Mouse (Mus musculus): ENCODE data around the gene Kcnmb3. TPM values are rescaled to one million over a fixed set of nuclear protein-coding genes. Genes with fewer than 3 reads are reported as not detected.

The Kcnmb3 gene
- total and polyA plus RNA-seq, 3 experiments = not detected

GRCm38 (mm10) chr3:32508666-32509324 is 16.8 kb upstream of the Kcnmb3 start:
- Histone ChIP-seq H3K79me2 (ENCODE audit: control insufficient read depth, insufficient read depth, low read length, poor library complexity) (peaks cover 23% of the 10 kb centered on the region), H3K9ac (ENCODE audit: control insufficient read depth, low read depth, low read length, poor library complexity, severe bottlenecking) (peak overlapping the region; percentile 86)
- TF ChIP-seq CHD1 (IDR thresholded peaks at IDR 0.05; ENCODE audit: low read depth, low read length) (no peak), ELF1 (IDR thresholded peaks at IDR 0.05; ENCODE audit: low read depth, low read length) (no peak), ZC3H11A (IDR thresholded peaks at IDR 0.05; ENCODE audit: low read depth, low read length) (peak; percentile 90), KAT2A (conservative IDR thresholded peaks at IDR 0.05; ENCODE audit: low read depth, low read length) (no peak), GABPA (IDR thresholded peaks at IDR 0.05; ENCODE audit: low read depth, low read length) (no peak), NRF1 (IDR thresholded peaks at IDR 0.05; ENCODE audit: insufficient read depth, low read depth, low read length, poor library complexity, severe bottlenecking) (no peak), BHLHE40 (IDR thresholded peaks at IDR 0.05; ENCODE audit: borderline replicate concordance, low read depth, low read length) (no peak), JUND (IDR thresholded peaks at IDR 0.05; ENCODE audit: low read depth, low read length) (no peak), SMC3 (IDR thresholded peaks at IDR 0.05; ENCODE audit: low read depth, low read length) (peak; percentile 96), TCF12 (IDR thresholded peaks at IDR 0.05; ENCODE audit: low read depth, low read length) (no peak), MAZ (IDR thresholded peaks at IDR 0.05; ENCODE audit: low read depth, low read length) (peak; percentile 28; the same call in 1 of the 2 replicates), RAD21 (IDR thresholded peaks at IDR 0.05; ENCODE audit: low read depth, low read length) (peak; percentile 98), RCOR1 (IDR thresholded peaks at IDR 0.05; ENCODE audit: low read depth, low read length) (no peak), NELFE (IDR thresholded peaks at IDR 0.05; ENCODE audit: low read depth, low read length) (no peak), GATA1 (IDR thresholded peaks at IDR 0.05; ENCODE audit: low read depth, low read length) (no peak), TAL1 (IDR thresholded peaks at IDR 0.05; ENCODE audit: low read length) (no peak), CHD2 (IDR thresholded peaks at IDR 0.05; ENCODE audit: low read length) (no peak), ZKSCAN1 (IDR thresholded peaks at IDR 0.05; ENCODE audit: low read depth, low read length) (no peak), ETS1 (IDR thresholded peaks at IDR 0.05; ENCODE audit: low read depth, low read length) (peak; percentile 78), MXI1 (IDR thresholded peaks at IDR 0.05; ENCODE audit: low read depth, low read length) (peak; percentile 69), POLR2AphosphoS2 (IDR thresholded peaks at IDR 0.05; ENCODE audit: low read length) (no peak), CTCF (IDR thresholded peaks at IDR 0.05 in 2 of 3, conservative IDR thresholded peaks at IDR 0.05 in 1 of 3; ENCODE audit: control insufficient read depth in 1 of 3, insufficient read depth in 1 of 3, low read depth in 2 of 3, low read length in 3 of 3, poor library complexity in 1 of 3, severe bottlenecking in 1 of 3) (peak; percentile 68 to 93 (median 82)), E2F4 (IDR thresholded peaks at IDR 0.05; ENCODE audit: borderline replicate concordance, low read depth, low read length) (no peak), MYC (IDR thresholded peaks at IDR 0.05; ENCODE audit: low read depth, low read length) (no peak), MYB (IDR thresholded peaks at IDR 0.05; ENCODE audit: low read depth, low read length) (no peak), UBTF (IDR thresholded peaks at IDR 0.05; ENCODE audit: borderline replicate concordance, insufficient read depth, low read depth, low read length) (no peak), POLR2AphosphoS5 (IDR thresholded peaks at IDR 0.05; ENCODE audit: borderline replicate concordance, low read depth, low read length) (no peak), POLR2A (IDR thresholded peaks at IDR 0.05; ENCODE audit: control insufficient read depth in 1 of 2, insufficient read depth in 1 of 2, low read depth in 1 of 2, low read length in 2 of 2, poor library complexity in 1 of 2) (no peak), EP300 (IDR thresholded peaks at IDR 0.05; ENCODE audit: low read depth in 1 of 2, low read length in 2 of 2) (no peak), MEF2A (IDR thresholded peaks at IDR 0.05; ENCODE audit: extremely low read depth, insufficient replicate concordance, low read depth, low read length, poor library complexity, severe bottlenecking) (no peak), SIN3A (IDR thresholded peaks at IDR 0.05; ENCODE audit: low read length) (peak; percentile 63; the same call in 1 of the 2 replicates), MAFK (IDR thresholded peaks at IDR 0.05; ENCODE audit: borderline replicate concordance, low read depth, low read length) (no peak), ZMIZ1 (IDR thresholded peaks at IDR 0.05; ENCODE audit: low read depth, low read length) (no peak), HCFC1 (IDR thresholded peaks at IDR 0.05; ENCODE audit: low read depth, low read length) (0 out of 2 replicates have a peak, but pooled peaks have one; percentile 36), USF1 (IDR thresholded peaks at IDR 0.05; ENCODE audit: low read depth, low read length) (no peak), ZNF384 (IDR thresholded peaks at IDR 0.05; ENCODE audit: low read depth, low read length) (0 out of 2 replicates have a peak, but pooled peaks have one; percentile 14), MAX (IDR thresholded peaks at IDR 0.05; ENCODE audit: low read length) (no peak)

More at GRCm38 (mm10) chr3:32508666-32509324, 16.8 kb upstream of the Kcnmb3 start:
- no peaks in the 10 kb centered on the region for H3K9me3 ChIP-seq (replicated peaks; ENCODE audit: insufficient read depth, low read length)
- H3K27me3 ChIP-seq (ENCODE audit: control insufficient read depth in 1 of 2, insufficient read depth in 2 of 2, low read length in 2 of 2) = no peaks in the 10 kb centered on the region; a peak in 1 of 4 replicates
- peak; percentile 88 for DNase-seq (ENCODE audit: low read depth, low spot score)
- peaks cover 14 to 18% of the 10 kb centered on the region in 2 experiments for H3K4me1 ChIP-seq (ENCODE audit: control insufficient read depth in 1 of 2, insufficient read depth in 2 of 2, low read length in 2 of 2)
- H3K36me3 ChIP-seq (ENCODE audit: control insufficient read depth in 1 of 2, insufficient read depth in 2 of 2, low read length in 2 of 2) = peaks cover 0 to 20% of the 10 kb centered on the region in 2 experiments; a peak in 3 of 4 replicates
- peak overlapping the region; percentile 76 to 92 for H3K4me3 ChIP-seq (ENCODE audit: control insufficient read depth in 1 of 2, insufficient read depth in 1 of 2, low read depth in 2 of 2, low read length in 2 of 2)
- peak overlapping the region; percentile 80; the same call in 1 of the 2 replicates for H3K27ac ChIP-seq (ENCODE audit: control insufficient read depth, low read depth, low read length)

Measured in MEL (cell line).